Mouse (Mus musculus): ENCODE data around the gene Dbi. TPM values are rescaled to one million over a fixed set of nuclear protein-coding genes. Genes with fewer than 3 reads are reported as not detected.

Gene Dbi
- total and polyA plus RNA-seq, 2 experiments from 2014 or later: 533 to 1,729 TPM

DNA sequence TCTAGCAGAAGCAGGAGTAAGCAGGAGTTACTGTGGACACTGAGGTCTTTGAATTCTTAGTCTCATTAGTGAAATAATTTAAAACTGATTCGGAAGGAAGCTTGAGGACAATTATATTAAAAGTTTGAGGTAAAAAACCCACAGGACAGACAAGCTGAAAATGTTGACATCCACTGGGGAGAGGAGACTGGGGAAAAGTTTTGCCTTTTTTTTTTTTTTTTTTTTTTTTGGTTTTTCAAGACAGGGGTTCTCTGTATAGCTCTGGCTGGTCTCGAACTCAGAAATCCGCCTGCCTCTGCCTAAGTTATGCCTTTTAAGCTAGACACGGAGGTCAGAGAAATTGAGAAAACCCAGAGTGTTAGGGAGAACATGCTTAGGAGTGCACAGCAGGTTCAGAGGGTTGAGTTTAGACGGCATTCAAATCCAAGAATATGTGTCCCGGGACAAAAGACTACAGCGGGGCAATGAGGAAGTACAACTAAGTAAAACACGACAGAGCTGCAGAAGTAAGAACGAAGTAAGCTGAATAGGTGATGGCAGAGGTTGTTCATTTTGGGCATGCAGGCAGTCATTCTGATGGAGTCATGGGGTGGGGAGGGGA lies 1.2 kb upstream of the Dbi start:
- peak overlapping the region; percentile 58 for H3K4me3 ChIP-seq (ENCODE audit: low read depth, low read length)
- no peaks in the 10 kb centered on the region for H3K9me3 ChIP-seq (ENCODE audit: low read length)
- DNase-seq (no peak), ATAC-seq (no peak)
- peak overlapping the region; percentile 94; the same call in 1 of the 2 replicates for H3K27ac ChIP-seq (ENCODE audit: low read depth, low read length)
- H3K9ac ChIP-seq: peak overlapping the region; percentile 66
- H3K36me3 ChIP-seq (ENCODE audit: insufficient read depth): no peaks in the 10 kb centered on the region
- 88% methylated on average over 9 of the region's 9 CpGs for WGBS
- H3K27me3 ChIP-seq (ENCODE audit: insufficient read depth, low read length): no peaks in the 10 kb centered on the region
- H3K4me1 ChIP-seq (ENCODE audit: insufficient read depth): peaks cover 15% of the 10 kb centered on the region
- TF ChIP-seq CTCF (IDR thresholded peaks at IDR 0.05; ENCODE audit: low read depth): no peak
- H3K4me2 ChIP-seq (ENCODE audit: low read depth): peak overlapping the region; percentile 76

DNA sequence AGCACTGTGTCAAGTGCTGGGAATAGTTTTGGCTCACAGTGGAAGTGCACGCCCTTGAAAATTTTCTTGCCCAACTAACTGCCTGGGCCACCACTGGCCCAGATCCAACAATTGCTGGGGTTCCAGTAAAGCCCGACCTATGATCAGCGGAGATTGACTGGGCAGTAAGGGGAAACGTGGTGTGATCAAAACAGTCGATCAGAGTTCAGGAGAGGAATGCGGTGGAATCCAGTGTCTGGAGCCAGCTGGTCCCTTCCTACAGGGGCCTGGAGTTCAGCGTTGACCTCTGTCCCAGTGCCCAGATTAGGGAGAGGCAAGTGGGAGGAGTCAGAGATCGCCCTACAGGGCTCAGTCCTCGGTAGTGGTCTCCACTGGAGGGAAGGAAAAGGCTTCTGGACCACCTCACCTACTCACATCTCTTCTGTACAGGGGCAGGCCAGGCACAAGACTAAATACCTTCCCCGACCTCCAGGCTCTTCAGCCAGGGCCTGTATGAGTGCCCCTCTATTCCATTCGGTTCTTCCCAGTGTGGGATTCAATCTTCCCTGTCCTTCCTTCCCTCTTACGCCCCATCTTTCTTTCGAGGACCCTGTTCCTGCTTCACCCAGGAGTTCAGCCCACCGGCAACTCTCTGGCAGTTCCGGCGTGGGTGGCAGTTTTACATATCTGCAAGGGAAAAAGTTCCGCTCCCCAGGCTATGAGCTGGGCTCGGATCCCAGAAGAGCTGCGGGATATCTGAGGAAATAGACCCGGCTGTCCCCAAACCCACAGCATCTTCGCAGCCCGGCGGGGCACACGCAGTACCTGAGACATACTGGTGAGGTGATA lies 523 bp downstream of the Dbi start:
- no peak for TF ChIP-seq CTCF (IDR thresholded peaks at IDR 0.05; ENCODE audit: low read depth)
- no peaks in the 10 kb centered on the region for H3K27me3 ChIP-seq (ENCODE audit: insufficient read depth, low read length)
- no peaks in the 10 kb centered on the region for H3K36me3 ChIP-seq (ENCODE audit: insufficient read depth)
- H3K9ac ChIP-seq: peak overlapping the region; percentile 55
- peaks cover 15% of the 10 kb centered on the region for H3K4me1 ChIP-seq (ENCODE audit: insufficient read depth)
- H3K27ac ChIP-seq (ENCODE audit: low read depth, low read length): peak overlapping the region; percentile 75
- no peaks in the 10 kb centered on the region for H3K9me3 ChIP-seq (ENCODE audit: low read length)
- WGBS: 1% methylated on average over 24 of the region's 24 CpGs
- DNase-seq: no peak
- H3K4me2 ChIP-seq (ENCODE audit: low read depth): peak overlapping the region; percentile 76
- peak overlapping the region; percentile 58 for H3K4me3 ChIP-seq (ENCODE audit: low read depth, low read length)
- peak; percentile 6 for ATAC-seq

GRCm38 (mm10) chr1:120119389-120119788 lies 1.5 kb downstream of the Dbi start:
- H3K36me3 ChIP-seq (ENCODE audit: insufficient read depth): peaks cover 8% of the 10 kb centered on the region
- H3K27ac ChIP-seq (ENCODE audit: low read depth, low read length): no peak overlapping the region
- peak overlapping the region; percentile 55 for H3K9ac ChIP-seq
- no peaks in the 10 kb centered on the region for H3K27me3 ChIP-seq (ENCODE audit: insufficient read depth, low read length)
- H3K9me3 ChIP-seq (ENCODE audit: low read length): no peaks in the 10 kb centered on the region
- DNase-seq (no peak), ATAC-seq (no peak)
- peaks cover 15% of the 10 kb centered on the region for H3K4me1 ChIP-seq (ENCODE audit: insufficient read depth)
- H3K4me2 ChIP-seq (ENCODE audit: low read depth): peak overlapping the region; percentile 76
- no peak for TF ChIP-seq CTCF (IDR thresholded peaks at IDR 0.05; ENCODE audit: low read depth)
- peak overlapping the region; percentile 58 for H3K4me3 ChIP-seq (ENCODE audit: low read depth, low read length)
- 58% methylated on average over 4 of the region's 4 CpGs for WGBS

DNA sequence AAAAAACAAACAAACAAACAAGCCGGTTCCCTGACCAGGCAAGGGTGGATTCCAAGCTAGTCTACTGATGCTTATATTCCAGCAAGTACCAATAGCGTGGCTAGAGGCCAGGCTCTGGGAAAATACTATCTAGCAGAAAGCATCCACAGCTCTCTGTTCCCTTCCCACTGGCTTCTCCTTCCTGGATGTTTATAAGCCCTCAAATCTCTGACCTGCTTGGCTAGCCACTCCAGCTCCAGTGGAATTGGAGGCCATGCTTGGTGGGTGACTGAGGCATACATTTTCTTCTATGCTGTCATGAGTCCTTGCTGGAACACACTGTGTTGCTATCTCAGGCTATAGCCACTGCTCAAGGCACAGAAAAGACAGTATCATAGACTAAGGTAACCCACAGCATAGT lies 2.0 kb downstream of the Dbi start:
- ATAC-seq: no peak
- H3K9me3 ChIP-seq (ENCODE audit: low read length): no peaks in the 10 kb centered on the region
- peak overlapping the region; percentile 28; the same call in 1 of the 2 replicates for H3K9ac ChIP-seq
- peak overlapping the region; percentile 76 for H3K4me2 ChIP-seq (ENCODE audit: low read depth)
- no peak for TF ChIP-seq CTCF (IDR thresholded peaks at IDR 0.05; ENCODE audit: low read depth)
- H3K27me3 ChIP-seq (ENCODE audit: insufficient read depth, low read length): no peaks in the 10 kb centered on the region
- no peak overlapping the region; the same call in 1 of the 2 replicates for H3K27ac ChIP-seq (ENCODE audit: low read depth, low read length)
- H3K36me3 ChIP-seq (ENCODE audit: insufficient read depth): peaks cover 11% of the 10 kb centered on the region
- WGBS: 69% methylated on average over 2 of the region's 2 CpGs
- no peak for DNase-seq
- H3K4me3 ChIP-seq (ENCODE audit: low read depth, low read length): peak overlapping the region; percentile 58
- peaks cover 15% of the 10 kb centered on the region for H3K4me1 ChIP-seq (ENCODE audit: insufficient read depth)

- Histone ChIP-seq H3K4me2 (ENCODE audit: low read depth) (no peak overlapping the region), H3K36me3 (ENCODE audit: insufficient read depth) (peaks cover 11% of the 10 kb centered on the region), H3K27me3 (ENCODE audit: insufficient read depth, low read length) (no peaks in the 10 kb centered on the region), H3K9me3 (ENCODE audit: low read length) (no peaks in the 10 kb centered on the region), H3K9ac (no peak overlapping the region), H3K4me1 (ENCODE audit: insufficient read depth) (peaks cover 11% of the 10 kb centered on the region; the same call in 1 of the 2 replicates), H3K4me3 (ENCODE audit: low read depth, low read length) (no peak overlapping the region), H3K27ac (ENCODE audit: low read depth, low read length) (peak overlapping the region; percentile 67)
- TF ChIP-seq CTCF (IDR thresholded peaks at IDR 0.05; ENCODE audit: low read depth): no peak
- DNase-seq (no peak), ATAC-seq (no peak)
- WGBS: 37% methylated on average over 11 of the region's 11 CpGs
These were observed 4.8 kb downstream of the Dbi start for GRCm38 (mm10) chr1:120116106-120116505.

GRCm38 (mm10) chr1:120115671-120116081 lies 5.2 kb downstream of the Dbi start:
- Histone ChIP-seq H3K4me3 (ENCODE audit: low read depth, low read length) (no peak overlapping the region), H3K4me2 (ENCODE audit: low read depth) (no peak overlapping the region), H3K4me1 (ENCODE audit: insufficient read depth) (peaks cover 11% of the 10 kb centered on the region; the same call in 1 of the 2 replicates), H3K27ac (ENCODE audit: low read depth, low read length) (peak overlapping the region; percentile 74), H3K27me3 (ENCODE audit: insufficient read depth, low read length) (no peaks in the 10 kb centered on the region), H3K9ac (no peak overlapping the region), H3K36me3 (ENCODE audit: insufficient read depth) (peaks cover 11% of the 10 kb centered on the region), H3K9me3 (ENCODE audit: low read length) (no peaks in the 10 kb centered on the region)
- 24% methylated on average over 9 of the region's 9 CpGs for WGBS
- no peak for TF ChIP-seq CTCF (IDR thresholded peaks at IDR 0.05; ENCODE audit: low read depth)
- ATAC-seq: peak; percentile 88
- peak; percentile 86 for DNase-seq
